Mouse (Mus musculus) ovary, adult 2 months (tissue): Measurements from ENCODE around the gene Olfr446. TPM values are rescaled to one million over a fixed set of nuclear protein-coding genes. Genes with fewer than 3 reads are reported as not detected.

ENCODE experiments used
- polyA plus RNA-seq: library from polyadenylated mRNA; depleted of rRNA; stranded (reverse); fragments of >200 nt; gene quantifications from 2 replicates; pipeline ENCODE4 v1.2.3, GENCODE M21; 2012; rRNA removed

Olfr446 gene
- not detected in 2 replicates for polyA plus RNA-seq

GRCm38 (mm10) chr6:42921077-42921476, at the start of gene Olfr446:
TSS of gene Olfr446 (plus strand) at chr6:42921377.

GRCm38 (mm10) chr6:42890141-42890540, 31.0 kb upstream of the Olfr446 start, which contains the start of gene Olfr448:
TSS of gene Olfr448 (plus strand) at chr6:42890441.

GRCm38 (mm10) chr6:42908578-42908977, 12.6 kb upstream of the Olfr446 start, which contains the start of gene Olfr447:
TSS of gene Olfr447 (plus strand) at chr6:42908878.

DNA sequence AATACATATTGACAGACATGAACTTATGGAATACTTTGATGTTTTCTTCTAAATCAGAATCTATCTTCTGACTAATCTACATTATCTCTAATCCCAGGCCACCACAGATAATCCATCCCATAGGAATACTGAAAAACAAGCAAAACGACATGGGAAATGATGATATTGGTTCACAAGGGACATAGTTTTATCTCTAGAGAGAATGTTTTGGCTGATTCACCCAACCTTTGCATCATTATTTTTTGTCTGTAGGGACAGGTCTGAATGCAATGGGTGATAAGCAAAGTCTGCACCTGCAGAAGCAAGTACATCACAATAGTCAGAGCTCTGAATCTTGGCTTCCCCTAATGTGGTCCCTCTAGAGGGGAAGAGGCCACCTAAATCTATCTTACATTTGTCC, 27.6 kb downstream of the Olfr446 start, which contains the start of gene Olfr444:
Gene Olfr444, plus strand, starts transcription at position 301 of the 400 bp plus-strand sequence.

Other genes starting within 250 kb of the Olfr446 start
- gene Tcaf1, start 211.3 kb upstream of the Olfr446 start, polyA plus RNA-seq, result 84.3 and 86.2 TPM in 2 replicates
- gene Olfr453, start 182.0 kb upstream of the Olfr446 start, polyA plus RNA-seq, result not detected in 2 replicates
- not detected in 2 replicates for gene Olfr38, start 165.0 kb upstream of the Olfr446 start, polyA plus RNA-seq
- not detected in 2 replicates for gene Olfr452, start 136.3 kb upstream of the Olfr446 start, polyA plus RNA-seq
- not detected in 2 replicates for gene Olfr450, start 109.4 kb upstream of the Olfr446 start, polyA plus RNA-seq
- gene Olfr449, start 87.0 kb upstream of the Olfr446 start, polyA plus RNA-seq, result not detected in 2 replicates
- not detected in 2 replicates for gene Olfr448, start 30.9 kb upstream of the Olfr446 start, polyA plus RNA-seq
- gene Olfr447, start 12.5 kb upstream of the Olfr446 start, polyA plus RNA-seq, result not detected in 2 replicates
- gene Olfr444, start 27.7 kb downstream of the Olfr446 start, polyA plus RNA-seq, result not detected in 2 replicates
- not detected in 2 replicates for gene Olfr441, start 185.0 kb downstream of the Olfr446 start, polyA plus RNA-seq
- not detected in 2 replicates for gene Olfr237-ps1, start 225.2 kb downstream of the Olfr446 start, polyA plus RNA-seq
- gene Olfr437, start 241.9 kb downstream of the Olfr446 start, polyA plus RNA-seq, result not detected in 2 replicates